Mouse (Mus musculus): ENCODE results near the gene Lamc2.

Lamc2 gene

DNA sequence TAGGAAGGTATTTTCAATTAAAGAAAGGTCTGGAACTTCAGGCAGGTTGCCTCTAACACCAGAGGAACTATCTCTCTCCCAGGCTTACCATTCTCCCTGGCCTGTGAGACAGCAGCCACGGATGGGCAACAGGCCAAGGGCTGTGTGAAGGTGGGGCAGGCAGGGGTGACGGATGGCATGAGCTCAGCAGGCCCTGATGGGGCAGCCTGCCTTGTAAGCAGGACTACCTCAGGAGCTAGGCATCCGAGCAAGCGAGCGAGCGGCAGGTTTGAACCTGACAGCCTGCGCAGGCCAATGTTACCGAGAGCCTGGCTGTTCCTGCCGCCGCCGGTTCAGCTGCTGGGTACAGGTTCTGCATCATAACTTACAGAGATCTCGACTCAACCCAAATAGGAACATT lies 11.4 kb downstream of the Lamc2 start:
- DNase-seq (ENCODE audit: low read depth), result no peak

DNA sequence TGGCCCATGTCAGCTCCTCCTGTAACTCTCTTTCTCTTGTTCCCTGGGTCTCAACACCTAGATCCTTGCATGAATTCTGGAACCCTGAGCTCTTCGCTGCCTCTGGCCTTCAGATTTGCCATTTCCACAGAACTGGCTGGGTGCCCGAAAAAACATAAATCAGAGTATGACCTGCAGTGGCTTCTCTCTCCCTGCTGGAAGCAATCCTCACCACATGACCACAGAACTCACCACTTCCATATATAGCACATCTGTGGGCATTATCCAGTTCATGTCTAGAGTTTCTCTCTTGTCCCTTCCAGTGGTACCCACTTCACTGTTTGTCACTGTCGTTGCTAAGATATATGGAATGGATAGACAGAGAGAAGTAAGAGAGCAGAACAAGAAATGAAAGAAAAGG lies 13.0 kb downstream of the Lamc2 start:
- DNase-seq (ENCODE audit: low read depth), result peak; percentile 39

DNA sequence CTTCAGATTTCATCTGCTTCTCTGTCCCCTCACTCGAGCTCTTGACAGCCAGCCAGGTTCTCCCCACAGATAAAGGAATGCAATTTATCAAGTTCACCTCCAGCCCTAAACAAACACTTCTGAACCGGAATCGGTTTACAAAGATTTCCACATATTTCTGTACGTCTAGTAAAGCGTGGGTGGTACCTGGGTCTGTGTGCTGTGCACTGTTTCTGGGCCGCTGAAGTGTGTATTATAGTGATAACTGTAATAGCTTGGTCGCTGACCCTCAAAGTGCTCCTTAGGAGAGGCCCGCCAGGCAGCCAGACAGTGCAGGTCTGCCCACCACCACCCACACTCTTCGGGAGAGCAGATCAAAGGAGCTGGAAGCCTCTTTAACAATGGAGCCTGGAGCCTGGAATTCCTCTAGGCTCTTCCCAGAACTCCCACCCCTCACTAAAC lies 13.9 kb downstream of the Lamc2 start:
- DNase-seq (ENCODE audit: low read depth), result no peak

DNA sequence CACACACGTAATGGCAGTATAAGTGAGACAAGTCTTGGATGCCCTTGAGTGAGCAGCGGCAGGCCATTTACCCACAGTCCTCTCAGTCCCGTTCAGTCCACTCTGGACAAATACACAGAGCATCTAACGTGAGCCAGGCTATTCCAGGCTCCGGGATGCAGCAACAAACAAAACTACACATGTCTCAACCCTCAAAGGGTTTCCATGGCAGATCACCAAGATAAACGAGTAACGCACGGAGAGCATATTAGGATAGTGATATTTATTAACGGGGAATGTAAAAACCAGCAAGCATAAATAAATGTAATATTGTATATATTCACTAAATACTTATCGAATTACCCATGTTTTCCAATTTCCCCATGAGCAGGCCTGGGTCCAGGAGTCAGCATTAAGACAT lies 15.2 kb downstream of the Lamc2 start:
- no peak for DNase-seq (ENCODE audit: low read depth)

DNA sequence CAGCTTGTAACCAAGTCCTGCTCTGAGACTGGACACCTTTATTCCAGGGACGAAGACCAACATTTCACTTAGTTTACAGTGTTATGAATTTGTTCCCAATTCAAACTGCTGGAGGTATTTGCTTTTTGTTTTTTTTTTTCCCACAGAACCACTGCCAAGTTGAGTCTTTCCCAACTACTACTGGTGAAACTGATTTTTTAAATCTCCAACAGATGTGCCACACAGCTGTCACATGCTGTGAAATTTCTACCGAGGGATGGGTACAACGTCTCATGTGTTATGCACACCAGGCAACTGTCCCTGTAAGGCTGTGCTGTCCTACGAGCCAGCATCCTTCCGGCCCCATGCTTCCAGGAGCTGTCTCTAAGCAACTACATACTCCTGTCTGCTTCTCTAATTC lies 18.0 kb downstream of the Lamc2 start:
- DNase-seq (ENCODE audit: low read depth), result peak; percentile 63

DNA sequence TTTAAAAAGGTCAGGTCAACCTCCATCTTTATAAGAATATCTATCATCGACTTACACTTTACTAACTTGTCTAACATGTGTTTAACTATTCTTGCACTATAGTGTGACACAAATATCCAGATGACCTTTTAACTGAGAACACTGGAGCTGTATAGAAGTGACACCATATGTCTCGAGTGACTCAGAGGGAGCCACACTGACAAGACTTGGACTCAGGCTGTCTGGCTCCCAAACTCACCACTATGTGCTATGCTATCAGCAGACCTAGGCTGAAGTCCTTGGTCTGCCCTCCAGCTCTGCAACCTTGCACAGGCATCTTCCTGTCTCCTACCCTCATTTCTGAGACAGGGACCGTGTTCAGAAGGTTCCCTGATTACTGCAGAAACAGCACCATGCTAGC lies 22.4 kb downstream of the Lamc2 start:
- no peak for DNase-seq (ENCODE audit: low read depth)

DNA sequence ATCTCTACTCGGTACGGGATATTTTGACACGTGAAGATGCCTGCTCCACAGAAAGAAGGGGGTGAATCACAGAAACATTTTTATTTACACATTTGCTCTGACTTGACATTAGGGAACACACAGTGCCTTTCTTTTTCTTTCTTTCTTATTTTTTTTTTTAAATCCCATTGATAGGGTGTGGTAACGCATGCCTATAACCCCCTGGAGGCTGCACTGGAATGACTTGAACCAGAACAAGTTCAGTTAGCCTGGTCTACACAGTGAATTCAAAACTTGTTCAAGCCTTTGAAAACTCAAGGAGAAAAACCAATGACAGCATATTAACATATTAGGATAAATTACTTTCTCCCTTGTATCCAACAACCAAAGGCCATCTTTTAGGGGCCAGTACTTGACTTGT lies 27.1 kb downstream of the Lamc2 start:
- no peak for DNase-seq (ENCODE audit: low read depth)

DNA sequence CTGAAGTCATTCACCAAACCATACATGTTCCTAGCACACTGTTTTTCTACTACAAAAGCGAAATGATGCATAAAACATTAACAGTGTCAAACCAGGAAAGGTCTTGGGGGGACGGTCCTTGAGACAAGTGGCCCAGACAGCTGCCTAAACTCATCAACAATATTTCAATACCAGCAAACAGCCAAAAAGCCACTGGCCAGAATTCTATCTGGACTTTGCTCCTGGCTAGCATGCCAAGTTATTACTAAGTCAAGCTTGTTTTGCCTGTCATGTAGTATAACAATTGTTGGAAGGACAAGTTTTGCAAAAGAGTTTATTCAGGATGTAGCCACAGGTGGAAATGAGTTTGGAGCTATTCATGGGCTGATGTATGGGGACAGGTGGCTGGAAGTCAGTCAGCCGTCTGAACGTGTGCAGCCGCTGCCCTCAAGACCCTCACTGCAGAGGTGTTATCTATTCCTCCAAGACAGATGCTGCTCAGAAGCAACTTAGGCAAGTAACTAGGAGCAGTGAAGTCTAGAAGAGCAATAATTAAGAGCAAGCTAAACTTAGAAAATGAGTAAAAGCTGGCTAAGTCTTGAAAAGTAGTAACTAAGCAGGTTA lies 29.1 kb downstream of the Lamc2 start:
- DNase-seq (ENCODE audit: low read depth), result no peak

DNA sequence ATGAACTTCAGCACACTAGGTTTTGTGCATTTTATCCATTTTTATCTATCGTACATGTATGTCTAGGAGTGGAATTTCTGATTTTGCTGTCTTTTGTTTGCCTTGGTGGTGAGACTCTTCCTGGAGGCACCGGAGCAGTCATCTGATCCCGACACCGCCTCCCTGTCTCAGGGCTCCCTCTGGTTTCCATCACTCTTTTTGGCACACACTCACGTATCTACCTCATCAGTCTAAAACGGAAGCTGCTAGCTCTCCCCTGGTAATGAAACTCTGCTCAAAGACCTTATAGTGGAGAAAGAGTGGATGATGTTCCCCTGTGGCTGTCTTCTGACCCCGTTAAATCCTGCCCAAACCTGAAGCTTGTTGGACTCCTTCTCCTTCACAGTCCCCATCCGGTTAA lies 30.9 kb downstream of the Lamc2 start:
- no peak for DNase-seq (ENCODE audit: low read depth)

DNA sequence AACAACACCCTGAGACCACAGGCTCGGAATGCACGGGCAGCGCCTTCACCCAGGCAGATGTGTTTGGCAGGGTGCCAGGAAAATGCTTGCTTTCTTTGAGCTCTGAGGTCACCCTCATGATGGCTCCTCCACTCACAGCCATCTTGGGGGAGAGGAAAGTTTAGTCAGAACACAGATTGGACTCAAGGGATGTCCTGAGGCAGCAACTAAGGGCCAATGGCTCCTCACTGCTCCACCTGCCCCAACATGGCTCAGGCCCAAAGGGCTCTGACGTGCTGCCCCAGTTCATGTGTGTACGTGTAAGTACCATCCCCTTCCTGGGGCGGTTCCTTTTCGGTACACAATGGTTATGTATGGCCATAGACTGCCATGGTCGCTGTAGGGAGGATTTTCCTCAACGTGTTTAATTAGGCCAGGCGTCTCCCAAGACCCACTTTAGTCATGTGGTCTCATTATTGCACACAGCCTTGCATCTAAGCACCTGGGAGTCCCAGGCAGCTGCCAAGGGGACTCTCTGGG lies 32.6 kb downstream of the Lamc2 start:
- no peak for DNase-seq (ENCODE audit: low read depth)

DNA sequence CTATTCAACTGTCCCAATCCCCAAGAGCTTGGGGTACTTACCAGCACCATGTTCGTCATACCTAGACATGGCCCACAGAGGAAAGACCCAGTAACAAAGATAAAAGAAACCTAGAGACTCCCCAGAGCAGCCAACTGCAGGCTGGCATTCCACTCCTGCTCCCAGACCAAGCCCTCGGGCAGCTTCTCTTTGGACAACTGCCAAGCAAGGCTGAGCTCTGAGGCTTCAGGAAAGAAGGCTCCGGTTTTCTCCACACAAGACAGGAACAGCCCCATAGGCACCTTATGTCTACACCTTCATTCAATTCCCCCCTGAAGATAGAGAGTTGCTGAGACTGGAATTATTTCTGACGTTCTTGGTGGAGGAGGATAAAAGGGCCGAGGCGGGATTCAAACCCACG lies 33.7 kb downstream of the Lamc2 start:
- DNase-seq (ENCODE audit: low read depth), result no peak

DNA sequence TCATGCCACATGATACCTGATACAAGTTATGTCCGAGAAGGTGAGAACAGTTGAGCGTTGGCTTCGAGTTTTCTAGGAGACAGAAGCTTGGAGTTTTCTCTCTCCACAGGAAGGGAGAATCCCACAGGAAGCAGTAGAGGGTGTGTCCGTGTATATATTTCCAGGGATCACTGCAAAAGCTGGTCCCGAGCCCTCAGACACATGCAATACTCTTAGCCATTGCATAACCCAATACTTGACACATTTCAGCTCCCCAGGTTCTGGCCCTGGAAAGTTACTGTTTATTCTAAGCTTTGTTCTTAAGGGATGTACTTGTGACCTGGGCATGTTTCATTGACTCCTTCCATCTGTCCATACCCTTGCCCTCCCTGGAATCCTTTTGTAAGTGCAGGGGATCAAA lies 40.5 kb downstream of the Lamc2 start:
- no peak for DNase-seq (ENCODE audit: low read depth)

DNA sequence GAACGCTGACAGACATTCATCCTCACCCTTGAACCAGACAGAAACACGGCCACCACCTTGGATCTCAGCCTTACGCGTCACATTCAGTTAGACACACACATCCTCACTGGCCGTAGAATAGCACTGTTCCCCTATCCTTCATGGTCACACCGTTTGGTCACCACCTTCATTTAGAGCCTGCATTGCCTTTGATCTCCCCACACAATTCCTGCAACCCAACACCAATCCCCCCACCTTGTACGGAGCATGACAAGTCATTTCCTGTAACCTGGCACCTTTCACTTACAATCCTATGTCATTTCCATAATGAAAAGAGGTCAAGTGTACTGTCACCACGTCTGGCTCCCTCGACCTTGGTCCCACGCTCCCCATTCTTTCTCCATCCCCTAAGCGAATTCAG lies 42.2 kb downstream of the Lamc2 start:
- no peak for DNase-seq (ENCODE audit: low read depth)

DNA sequence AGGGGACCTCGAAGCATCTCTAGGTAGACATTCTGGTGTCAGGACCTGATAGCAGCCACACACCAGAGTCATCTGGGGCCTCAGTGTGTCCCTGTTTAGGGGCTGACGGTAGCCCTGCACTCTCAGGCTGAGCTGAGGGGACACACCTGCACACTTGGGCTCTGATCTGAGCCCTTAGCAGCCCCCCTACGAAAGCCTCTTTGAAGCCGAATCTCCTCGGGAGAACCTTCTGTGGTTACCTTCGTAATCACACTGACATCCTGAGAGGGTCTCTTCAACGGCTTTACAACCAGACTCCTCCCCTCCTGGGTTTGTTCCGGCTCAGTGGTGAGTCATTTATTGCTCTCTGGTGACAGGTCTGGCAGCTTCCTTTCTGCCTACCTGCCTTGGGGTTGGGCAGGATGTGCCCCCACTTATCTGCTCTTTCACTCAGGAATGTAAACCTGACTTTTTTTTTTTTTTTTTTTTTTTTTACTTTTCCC lies 45.5 kb downstream of the Lamc2 start:
- DNase-seq (ENCODE audit: low read depth), result no peak

DNA sequence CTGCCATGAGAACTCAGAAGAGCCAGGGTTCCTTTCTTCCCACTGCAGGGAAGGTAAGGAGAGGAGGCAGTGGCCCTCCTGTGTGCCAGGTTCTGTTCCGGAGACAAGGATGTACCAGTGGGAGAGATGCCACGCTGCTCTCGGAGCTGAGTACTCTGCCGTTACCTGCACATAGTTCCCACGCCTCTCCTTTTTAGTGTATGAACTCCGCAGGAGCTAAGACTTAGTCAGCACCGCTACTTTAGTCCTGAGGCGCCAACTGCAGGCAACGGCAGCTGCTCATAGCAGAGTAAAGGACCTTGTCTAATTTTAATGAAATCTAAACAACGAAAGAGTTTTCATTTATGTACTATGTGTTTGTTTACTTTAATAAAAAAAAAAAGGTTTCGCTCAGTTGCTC lies 46.0 kb downstream of the Lamc2 start:
- DNase-seq (ENCODE audit: low read depth), result no peak

DNA sequence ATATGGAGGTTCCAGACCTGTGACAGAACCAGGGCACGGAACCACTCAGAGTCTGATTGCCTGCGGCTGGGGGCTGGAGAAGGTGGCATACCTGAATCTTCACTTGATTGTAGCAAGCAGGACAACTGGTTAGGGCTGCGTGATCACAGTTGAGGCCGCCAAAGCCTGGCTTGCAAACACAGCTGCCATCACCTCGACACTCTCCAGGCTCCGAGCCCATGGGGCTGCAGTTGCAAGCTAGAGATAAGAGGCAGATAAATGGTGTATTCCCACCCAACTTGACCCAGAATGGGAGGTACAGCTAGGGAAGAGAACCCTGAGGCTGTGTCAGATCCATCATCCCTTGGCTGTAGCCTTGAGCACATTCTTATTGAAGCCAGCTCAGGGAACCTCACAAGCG lies 46.6 kb downstream of the Lamc2 start:
- DNase-seq (ENCODE audit: low read depth), result no peak

DNA sequence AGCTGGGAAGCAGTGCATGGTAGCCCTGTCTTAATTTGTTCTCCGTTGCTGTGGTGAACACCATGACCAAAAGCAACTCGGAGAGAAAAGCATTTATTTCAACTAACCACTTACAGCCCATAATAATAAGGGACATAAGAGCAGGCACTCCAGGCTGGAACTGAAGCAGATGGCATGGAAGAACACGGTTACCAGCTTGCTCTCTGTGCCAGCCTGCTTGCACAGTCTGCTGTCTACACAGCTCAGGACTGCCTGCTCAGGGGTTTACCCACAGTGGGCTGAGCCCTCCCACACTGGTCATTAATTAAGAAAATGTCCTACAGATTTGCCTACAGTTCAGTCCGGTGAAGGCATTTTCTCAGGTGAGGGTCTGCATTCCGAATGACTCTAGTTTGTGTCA lies 47.8 kb downstream of the Lamc2 start:
- no peak for DNase-seq (ENCODE audit: low read depth)

DNA sequence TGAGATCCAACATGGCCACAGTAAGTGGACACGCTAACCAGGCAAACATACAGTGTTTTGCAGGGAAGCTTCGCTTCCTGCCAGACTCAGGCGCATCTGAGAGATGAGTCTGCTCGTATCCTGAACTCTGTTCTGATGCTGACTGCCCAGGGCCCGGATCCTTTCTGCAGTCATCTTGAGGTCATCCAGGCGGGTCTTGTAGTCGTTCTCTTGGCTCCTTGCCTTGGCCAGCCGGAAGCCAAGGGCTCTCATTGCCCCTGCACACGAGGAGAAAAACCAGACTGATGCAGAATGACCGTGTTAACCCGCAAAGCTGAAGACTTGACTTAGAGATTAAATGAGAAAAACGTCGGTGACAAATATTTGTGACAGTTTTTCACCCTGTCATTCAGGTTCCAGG lies 49.6 kb downstream of the Lamc2 start:
- no peak for DNase-seq (ENCODE audit: low read depth)

DNA sequence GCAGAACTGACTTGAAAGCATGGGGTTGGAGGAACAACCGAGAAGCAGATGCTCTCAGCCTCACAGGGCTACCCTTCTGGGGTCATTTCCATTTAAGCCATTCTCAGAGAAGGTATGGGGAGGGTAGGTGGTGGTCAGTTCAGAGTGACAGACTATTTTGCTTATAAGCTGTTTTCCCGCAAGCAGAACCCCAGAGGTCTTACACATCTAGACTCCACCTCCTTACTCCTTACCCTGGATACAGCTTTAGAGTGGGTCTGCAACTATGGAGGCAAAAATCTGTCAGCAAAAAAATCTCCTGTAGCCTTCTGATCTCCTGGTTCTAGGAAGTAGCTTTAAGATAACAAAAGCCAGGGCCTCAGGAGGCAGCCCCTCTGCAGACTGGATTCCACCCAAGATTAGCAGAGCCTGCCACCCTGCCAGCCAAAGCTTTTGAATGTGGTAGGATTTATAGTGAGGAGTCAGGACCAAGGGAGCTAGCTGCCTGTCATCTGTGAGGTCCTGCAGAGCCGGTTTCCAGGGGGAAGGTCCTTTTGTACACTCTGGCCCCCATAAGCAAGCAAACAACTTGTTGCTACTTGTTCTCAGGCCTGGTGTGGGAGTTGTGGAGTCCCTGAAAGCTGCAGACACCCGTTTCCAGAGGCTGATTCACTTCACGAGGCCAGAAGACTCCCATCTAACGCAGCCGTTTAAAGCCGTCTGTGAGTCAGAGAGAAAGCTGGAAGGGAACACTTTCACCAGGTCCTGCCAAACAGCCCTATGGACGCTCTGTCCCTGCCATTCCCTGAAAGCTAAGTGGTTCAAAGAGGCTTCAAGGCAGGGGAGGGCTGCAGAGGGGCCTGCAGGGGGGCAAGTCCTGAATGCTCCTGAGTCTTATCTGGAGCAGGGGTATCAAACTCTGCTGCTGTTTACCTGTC lies 52.1 kb downstream of the Lamc2 start:
- DNase-seq (ENCODE audit: low read depth), result peak; percentile 82

DNA sequence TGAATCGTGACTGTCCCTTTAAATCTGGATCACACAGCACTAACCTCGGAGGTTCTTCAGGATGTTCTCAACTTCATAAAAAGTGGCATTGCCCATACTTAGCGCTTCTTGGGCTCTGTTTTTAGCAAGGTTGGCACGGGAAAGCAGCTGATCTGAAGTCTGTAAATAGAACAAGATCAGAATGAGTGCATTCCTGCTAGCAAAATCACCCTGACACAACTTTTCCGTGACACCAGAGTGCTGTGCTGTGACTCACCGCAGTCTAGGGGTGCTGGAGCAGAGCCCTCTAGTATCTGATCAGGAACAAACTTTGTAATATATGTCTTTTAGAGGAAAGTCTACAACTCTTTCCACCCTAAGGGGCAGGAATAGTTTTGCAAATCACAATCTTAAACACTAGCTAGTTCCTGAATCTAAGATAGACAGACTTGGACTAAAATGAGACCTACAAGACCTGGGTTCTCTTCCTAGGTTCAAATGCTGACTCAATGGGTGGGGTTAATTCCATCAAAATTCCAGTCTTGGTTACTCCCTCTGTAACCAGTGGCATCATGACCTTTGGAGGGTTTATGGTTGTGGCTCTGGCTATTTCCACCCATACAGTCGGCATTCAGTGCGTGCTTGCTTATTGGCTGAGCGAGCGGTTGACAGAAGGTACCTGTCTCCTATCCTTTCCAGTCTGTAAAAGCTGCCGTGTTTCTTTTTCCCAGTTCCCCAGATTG lies 56.1 kb downstream of the Lamc2 start:
- DNase-seq (ENCODE audit: low read depth), result peak; percentile 80

DNA sequence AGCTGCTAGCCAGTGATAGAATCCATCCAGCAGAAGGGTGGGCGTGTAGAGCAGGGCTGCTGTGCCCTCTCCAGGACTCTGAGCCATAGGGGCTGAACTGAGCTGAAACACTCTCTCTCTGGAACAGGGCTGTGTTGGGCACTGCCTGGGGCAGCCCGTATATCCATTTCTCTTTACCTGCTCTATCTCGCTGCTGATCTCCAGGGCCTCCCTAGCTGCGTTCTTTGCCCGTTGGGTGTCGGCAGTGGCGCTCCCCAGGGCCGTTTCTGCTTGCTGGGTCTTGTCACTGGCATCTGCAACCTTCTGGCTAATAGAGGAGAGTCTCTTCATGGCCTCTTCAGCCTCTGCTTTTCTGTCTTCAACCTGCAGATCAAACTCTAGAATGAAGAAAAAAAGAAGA lies 57.5 kb downstream of the Lamc2 start:
- no peak for DNase-seq (ENCODE audit: low read depth)

DNA sequence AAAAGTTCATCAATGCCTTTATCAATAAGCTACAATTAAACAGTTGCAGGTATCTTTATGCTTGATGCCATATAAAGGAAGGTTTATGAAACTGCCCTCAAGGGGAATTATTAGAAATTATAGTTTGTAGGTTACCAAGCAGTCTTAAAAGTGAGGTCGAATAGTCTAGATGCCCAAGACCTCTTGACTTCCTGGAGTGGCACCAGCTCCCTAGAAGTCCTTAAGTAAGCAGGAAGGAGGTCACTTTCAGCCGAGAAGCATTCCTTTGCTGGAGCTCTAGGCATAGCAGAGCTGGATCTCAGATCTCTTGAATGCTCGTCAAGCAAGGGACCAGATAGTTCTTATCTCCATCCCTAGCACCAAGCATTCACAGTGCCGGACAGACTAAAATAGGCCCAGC lies 58.6 kb downstream of the Lamc2 start:
- DNase-seq (ENCODE audit: low read depth), result no peak

All from fibroblast of lung, adult 2 months (primary cell).